Mouse (Mus musculus) limb, embryonic 13.5 days (tissue): Measurements from ENCODE around the gene Gpr150. TPM values are rescaled to one million over a fixed set of nuclear protein-coding genes. Genes with fewer than 3 reads are reported as not detected.

ENCODE experiments used
- ATAC-seq: fragments of 200-750 bp; cut with Nextera tagmentation; 2 replicates; pipeline ENCODE4 v1.8.0; 2017; ENCODE audit warnings: low read depth, moderate number of reproducible peaks, moderate TSS enrichment; ENCODE audit not compliant: low FRiP score
- H3K27ac ChIP-seq: fragments of 300-500 bp; sonication (generic); 2 replicates; pipeline ENCODE4 v1.5.1; 2015; ENCODE audit warnings: inconsistent platforms, mild to moderate bottlenecking, moderate library complexity
- H3K27me3 ChIP-seq: fragments of 300-500 bp; sonication (generic); 2 replicates; pipeline ENCODE4 v1.6.1; 2015; ENCODE audit warnings: mild to moderate bottlenecking, inconsistent platforms
- H3K36me3 ChIP-seq: fragments of 300-500 bp; sonication (generic); 2 replicates; pipeline ENCODE4 v1.6.1; 2015; ENCODE audit warnings: inconsistent platforms, mild to moderate bottlenecking, moderate library complexity
- H3K4me1 ChIP-seq: fragments of 300-500 bp; sonication (generic); 2 replicates; pipeline ENCODE4 v1.6.1; 2015; ENCODE audit warnings: inconsistent platforms
- H3K4me2 ChIP-seq: fragments of 300-500 bp; sonication (generic); replicated peaks from 2 replicates; pipeline ENCODE4 v1.6.1; 2015; ENCODE audit warnings: inconsistent platforms, mild to moderate bottlenecking, moderate library complexity
- H3K4me3 ChIP-seq: fragments of 300-500 bp; sonication (generic); 2 replicates; pipeline ENCODE4 v1.5.1; 2015; ENCODE audit warnings: moderate library complexity, mild to moderate bottlenecking, inconsistent platforms
- H3K9ac ChIP-seq: fragments of 300-500 bp; sonication (generic); 2 replicates; pipeline ENCODE4 v1.6.1; 2015; ENCODE audit warnings: mild to moderate bottlenecking, inconsistent platforms
- H3K9me3 ChIP-seq: fragments of 300-500 bp; sonication (generic); 2 replicates; pipeline ENCODE4 v1.6.1; 2016; ENCODE audit warnings: inconsistent platforms
- WGBS: fragments of 180-500 bp; shearing (Covaris S2); methylation state at CpG from one replicate; pipeline ENCODE4 v1.1.7; 2015; 5-methylcytosine and 5-hydroxymethylcytosine counted together
- polyA plus RNA-seq: library from polyadenylated mRNA; unstranded; fragments of >200 nt; fragmentation: Nextera tagmentation; extraction: Ambion mirVana; gene quantifications from 2 replicates; pipeline ENCODE4 v1.2.1, GENCODE M21; 2015

The Gpr150 gene
- polyA plus RNA-seq: 0.09 TPM in 1 of 2 replicates, not detected in the other

DNA sequence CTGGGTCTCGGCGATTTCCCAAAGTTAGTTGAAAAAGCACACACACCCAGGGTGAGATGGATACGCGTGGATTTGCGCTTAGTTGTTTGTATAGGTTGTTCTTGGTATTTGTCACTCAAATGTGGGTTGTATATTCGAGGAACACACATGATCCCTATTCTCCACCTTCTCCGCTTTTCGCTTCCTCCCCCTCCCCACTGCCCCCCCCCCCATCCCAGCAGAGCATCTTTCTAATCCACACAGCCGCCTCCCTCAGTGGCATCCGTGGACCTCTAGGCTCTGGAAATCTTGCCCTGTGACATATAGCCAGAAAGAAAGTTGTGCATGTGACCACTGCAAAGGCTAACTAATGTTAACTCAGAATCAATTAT is at the start of gene Gpr150:
Gpr150 (minus strand) TSS at position 101 of the 371 bp plus-strand sequence.
- Histone ChIP-seq H3K4me3 (peak within 1 kb of the TSS; percentile 56), H3K27me3 (peaks cover 60% of the 10 kb centered on the region)

GRCm38 (mm10) chr13:76101989-76102388 is 45.2 kb upstream of the Gpr150 start:
- 94% methylated on average over 2 of the region's 2 CpGs for WGBS
- no peak for ATAC-seq
- H3K9me3 ChIP-seq: no peaks in the 10 kb centered on the region
- H3K27me3 ChIP-seq: no peaks in the 10 kb centered on the region
- H3K36me3 ChIP-seq: peaks cover 22% of the 10 kb centered on the region
- H3K4me1 ChIP-seq: peaks cover 6% of the 10 kb centered on the region; the same call in 1 of the 2 replicates
- H3K4me2 ChIP-seq: no peak overlapping the region
- H3K9ac ChIP-seq: no peak overlapping the region
- no peak overlapping the region for H3K4me3 ChIP-seq
- H3K27ac ChIP-seq: no peak overlapping the region

More for the DNA sequence above, at the start of gene Gpr150:
- H3K4me1 ChIP-seq: peaks cover 16% of the 10 kb centered on the region
- H3K9ac ChIP-seq: peak within 1 kb of the TSS; percentile 57
- H3K4me2 ChIP-seq: peak within 1 kb of the TSS; percentile 97
- no peaks in the 10 kb centered on the region for H3K36me3 ChIP-seq
- peak; percentile 17; the same call in 1 of the 2 replicates for ATAC-seq
- H3K27ac ChIP-seq: no peak within 1 kb of the TSS
- 6% methylated on average over 8 of the region's 10 CpGs for WGBS
- no peaks in the 10 kb centered on the region for H3K9me3 ChIP-seq

- Histone ChIP-seq H3K9ac (peak within 1 kb of the TSS; percentile 76), H3K27ac (peak within 1 kb of the TSS; percentile 80), H3K9me3 (no peaks in the 10 kb centered on the region), H3K36me3 (peaks cover 19% of the 10 kb centered on the region), H3K4me3 (peak within 1 kb of the TSS; percentile 68), H3K4me1 (peaks cover 6% of the 10 kb centered on the region; the same call in 1 of the 2 replicates), H3K27me3 (no peaks in the 10 kb centered on the region), H3K4me2 (peak within 1 kb of the TSS; percentile 65)
- ATAC-seq: peak; percentile 96
- WGBS: under 1% methylated on average over 34 of the region's 34 CpGs
These were observed 41.9 kb upstream of the Gpr150 start, which contains the start of the genes Arsk and Ttc37 for GRCm38 (mm10) chr13:76098493-76099303. Gene Arsk, minus strand, starts transcription at chr13:76098660. Gene Ttc37, plus strand, starts transcription at chr13:76098734.

DNA sequence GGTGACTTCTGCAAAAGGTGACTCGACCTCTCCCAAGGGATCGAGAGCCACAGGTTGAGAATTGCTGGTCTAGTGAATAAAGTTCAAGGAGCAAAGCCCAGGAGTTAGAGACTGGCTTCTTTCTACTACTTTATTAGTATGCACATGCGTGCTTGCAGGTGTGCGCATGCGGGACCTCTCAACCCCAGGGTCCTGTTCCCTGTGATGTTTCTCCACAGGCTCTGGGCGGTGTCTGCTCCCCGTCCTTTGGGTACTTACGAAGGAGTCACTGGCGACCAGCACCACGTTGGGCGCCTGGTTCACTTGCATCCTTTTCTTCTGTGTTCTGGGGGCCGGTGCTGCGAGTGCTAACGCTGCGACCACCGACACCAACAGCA is 41.3 kb upstream of the Gpr150 start:
- peak; percentile 83 for ATAC-seq
- 4% methylated on average over 16 of the region's 16 CpGs for WGBS
- no peaks in the 10 kb centered on the region for H3K9me3 ChIP-seq
- H3K4me3 ChIP-seq: peak overlapping the region; percentile 68
- H3K4me2 ChIP-seq: peak overlapping the region; percentile 61
- peaks cover 6% of the 10 kb centered on the region; the same call in 1 of the 2 replicates for H3K4me1 ChIP-seq
- H3K9ac ChIP-seq: peak overlapping the region; percentile 71
- H3K36me3 ChIP-seq: peaks cover 15% of the 10 kb centered on the region
- no peaks in the 10 kb centered on the region for H3K27me3 ChIP-seq
- H3K27ac ChIP-seq: peak overlapping the region; percentile 80; the same call in 1 of the 2 replicates

- Histone ChIP-seq H3K27me3 (no peaks in the 10 kb centered on the region), H3K4me1 (no peaks in the 10 kb centered on the region), H3K4me2 (no peak overlapping the region), H3K4me3 (no peak overlapping the region), H3K9ac (no peak overlapping the region), H3K27ac (no peak overlapping the region), H3K36me3 (no peaks in the 10 kb centered on the region; the same call in 1 of the 2 replicates), H3K9me3 (no peaks in the 10 kb centered on the region)
- WGBS: 83% methylated on average over 1 of the region's 1 CpGs
- no peak for ATAC-seq
These were observed 17.5 kb upstream of the Gpr150 start for GRCm38 (mm10) chr13:76074323-76074722.

GRCm38 (mm10) chr13:76064363-76064945 is 7.7 kb upstream of the Gpr150 start:
- ATAC-seq: peak; percentile 36
- 55% methylated on average over 13 of the region's 13 CpGs for WGBS
- Histone ChIP-seq H3K4me3 (no peak overlapping the region), H3K9ac (no peak overlapping the region), H3K4me2 (no peak overlapping the region), H3K4me1 (peaks cover 9% of the 10 kb centered on the region), H3K36me3 (peaks cover 16% of the 10 kb centered on the region), H3K9me3 (no peaks in the 10 kb centered on the region), H3K27me3 (no peaks in the 10 kb centered on the region), H3K27ac (no peak overlapping the region)

DNA sequence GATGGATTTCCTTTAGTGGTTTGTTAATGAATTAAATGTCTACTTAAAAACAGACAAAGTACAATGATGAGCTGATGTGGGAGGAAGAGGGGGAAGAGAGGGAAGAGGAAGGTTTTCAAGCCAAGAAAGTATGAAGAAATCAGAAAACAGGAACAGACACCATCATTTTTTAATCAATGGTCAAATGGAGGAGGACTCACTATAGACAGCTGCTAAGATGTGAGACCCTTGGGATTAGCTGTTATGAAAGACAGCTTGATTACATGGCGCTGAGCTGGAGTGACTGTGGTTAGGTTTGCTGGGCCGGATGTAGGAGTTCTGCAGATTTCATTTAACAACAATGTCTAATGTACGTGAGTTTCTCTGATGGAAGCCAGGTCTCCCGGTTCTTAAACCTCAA is 6.8 kb upstream of the Gpr150 start:
- H3K36me3 ChIP-seq: peaks cover 16% of the 10 kb centered on the region
- no peak overlapping the region for H3K27ac ChIP-seq
- no peaks in the 10 kb centered on the region; the same call in 1 of the 2 replicates for H3K27me3 ChIP-seq
- no peaks in the 10 kb centered on the region for H3K9me3 ChIP-seq
- no peak overlapping the region for H3K4me3 ChIP-seq
- no peak for ATAC-seq
- peaks cover 9% of the 10 kb centered on the region for H3K4me1 ChIP-seq
- no peak overlapping the region for H3K4me2 ChIP-seq
- no peak overlapping the region for H3K9ac ChIP-seq
- 76% methylated on average over 4 of the region's 4 CpGs for WGBS

DNA sequence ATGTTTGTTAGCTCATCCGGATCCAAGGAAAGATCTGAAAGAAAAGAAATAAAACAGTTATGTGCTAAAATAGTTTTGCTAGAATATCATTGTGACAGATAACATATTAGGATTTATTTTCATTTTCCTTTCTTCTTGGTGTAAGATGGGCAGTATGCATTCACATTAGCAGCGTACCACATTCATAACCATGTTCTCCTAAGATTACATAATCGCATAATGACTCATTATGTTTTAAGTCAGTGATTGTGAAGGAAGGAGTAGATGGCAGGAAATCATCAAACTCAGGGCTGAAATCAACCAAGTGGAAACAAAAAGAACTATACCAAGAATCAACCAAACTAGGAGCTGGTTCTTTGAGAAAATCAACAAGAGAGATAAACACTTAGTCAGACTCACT is 5.8 kb upstream of the Gpr150 start:
- Histone ChIP-seq H3K4me2 (no peak overlapping the region), H3K27ac (no peak overlapping the region), H3K9ac (no peak overlapping the region), H3K4me3 (no peak overlapping the region), H3K36me3 (peaks cover 16% of the 10 kb centered on the region), H3K9me3 (no peaks in the 10 kb centered on the region), H3K4me1 (peaks cover 9% of the 10 kb centered on the region), H3K27me3 (peaks cover 9% of the 10 kb centered on the region)
- ATAC-seq: no peak
- 92% methylated on average over 3 of the region's 3 CpGs for WGBS

- H3K4me3 ChIP-seq: no peak overlapping the region
- peaks cover 9% of the 10 kb centered on the region for H3K4me1 ChIP-seq
- no peak for ATAC-seq
- H3K27ac ChIP-seq: no peak overlapping the region
- H3K9me3 ChIP-seq: no peaks in the 10 kb centered on the region
- H3K36me3 ChIP-seq: peaks cover 16% of the 10 kb centered on the region
- H3K27me3 ChIP-seq: peaks cover 13% of the 10 kb centered on the region
- no peak overlapping the region for H3K9ac ChIP-seq
- WGBS: 87% methylated on average over 3 of the region's 3 CpGs
- no peak overlapping the region for H3K4me2 ChIP-seq
These were observed 5.3 kb upstream of the Gpr150 start for GRCm38 (mm10) chr13:76062126-76062525.

GRCm38 (mm10) chr13:76059591-76059990 is 2.8 kb upstream of the Gpr150 start:
- ATAC-seq: no peak
- WGBS: 88% methylated on average over 4 of the region's 4 CpGs
- no peak overlapping the region for H3K4me3 ChIP-seq
- H3K4me1 ChIP-seq: peaks cover 22% of the 10 kb centered on the region
- H3K27ac ChIP-seq: no peak overlapping the region
- H3K27me3 ChIP-seq: peaks cover 37% of the 10 kb centered on the region
- no peak overlapping the region for H3K9ac ChIP-seq
- no peaks in the 10 kb centered on the region for H3K9me3 ChIP-seq
- no peak overlapping the region for H3K4me2 ChIP-seq
- H3K36me3 ChIP-seq: peaks cover 6% of the 10 kb centered on the region

GRCm38 (mm10) chr13:76057267-76058069 is 672 bp upstream of the Gpr150 start:
- no peak overlapping the region for H3K4me3 ChIP-seq
- no peak overlapping the region for H3K9ac ChIP-seq
- H3K27ac ChIP-seq: no peak overlapping the region
- H3K27me3 ChIP-seq: peaks cover 58% of the 10 kb centered on the region
- WGBS: 62% methylated on average over 10 of the region's 10 CpGs
- peaks cover 16% of the 10 kb centered on the region for H3K4me1 ChIP-seq
- no peaks in the 10 kb centered on the region for H3K9me3 ChIP-seq
- no peak for ATAC-seq
- H3K36me3 ChIP-seq: peaks cover 4% of the 10 kb centered on the region
- no peak overlapping the region for H3K4me2 ChIP-seq
